Mouse (Mus musculus): ENCODE data around the gene Gm4969. TPM values are rescaled to one million over a fixed set of nuclear protein-coding genes. Genes with fewer than 3 reads are reported as not detected.
A peak's percentile ranks its signal among the peaks of the same experiment; 100 is the strongest.

Gm4969 gene
- total and polyA plus RNA-seq, 2 experiments = 0.02 to 0.09 TPM

GRCm38 (mm10) chr7:19078732-19079131, 39.4 kb downstream of the Gm4969 start:
- no peak for DNase-seq (ENCODE audit: extremely low read depth, low read depth, low spot score)
- Histone ChIP-seq H3K27me3 (ENCODE audit: control insufficient read depth, insufficient read depth, low read length) (no peaks in the 10 kb centered on the region), H3K4me1 (ENCODE audit: control insufficient read depth, insufficient read depth, low read length) (peaks cover 10% of the 10 kb centered on the region), H3K4me3 (ENCODE audit: insufficient read depth, low read depth, low read length) (no peak overlapping the region), H3K79me2 (ENCODE audit: control insufficient read depth, insufficient read depth, low read length) (no peaks in the 10 kb centered on the region), H3K9ac (ENCODE audit: low read depth, low read length) (no peak overlapping the region), H3K36me3 (ENCODE audit: control insufficient read depth, insufficient read depth, low read length) (no peaks in the 10 kb centered on the region), H3K27ac (replicated peaks; ENCODE audit: insufficient read depth, low read depth, low read length) (peak overlapping the region; percentile 15; the same call in 1 of the 2 replicates)
- no peak for TF ChIP-seq CTCF (IDR thresholded peaks at IDR 0.05; ENCODE audit: low read depth, low read length)
- TF ChIP-seq POLR2A (IDR thresholded peaks at IDR 0.05; ENCODE audit: extremely low read depth, insufficient read depth, low read length) = no peak
- 86% methylated on average over 3 of the region's 3 CpGs for WGBS

- Histone ChIP-seq H3K4me1 (ENCODE audit: control insufficient read depth, insufficient read depth, low read length) (peaks cover 10% of the 10 kb centered on the region), H3K27me3 (ENCODE audit: control insufficient read depth, insufficient read depth, low read length) (no peaks in the 10 kb centered on the region), H3K36me3 (ENCODE audit: control insufficient read depth, insufficient read depth, low read length) (no peaks in the 10 kb centered on the region), H3K27ac (replicated peaks; ENCODE audit: insufficient read depth, low read depth, low read length) (peak overlapping the region; percentile 12; the same call in 1 of the 2 replicates), H3K9ac (ENCODE audit: low read depth, low read length) (no peak overlapping the region), H3K79me2 (ENCODE audit: control insufficient read depth, insufficient read depth, low read length) (no peaks in the 10 kb centered on the region), H3K4me3 (ENCODE audit: insufficient read depth, low read depth, low read length) (no peak overlapping the region; the same call in 1 of the 2 replicates)
- 73% methylated on average over 14 of the region's 14 CpGs for WGBS
- peak; percentile 42 for DNase-seq (ENCODE audit: extremely low read depth, low read depth, low spot score)
- no peak for TF ChIP-seq CTCF (IDR thresholded peaks at IDR 0.05; ENCODE audit: low read depth, low read length)
These were observed 40.4 kb downstream of the Gm4969 start for GRCm38 (mm10) chr7:19077761-19078160.

GRCm38 (mm10) chr7:19076586-19076991, 41.6 kb downstream of the Gm4969 start:
- Histone ChIP-seq H3K9ac (ENCODE audit: low read depth, low read length) (peak overlapping the region; percentile 71), H3K79me2 (ENCODE audit: control insufficient read depth, insufficient read depth, low read length) (no peaks in the 10 kb centered on the region), H3K27ac (replicated peaks; ENCODE audit: insufficient read depth, low read depth, low read length) (peak overlapping the region; percentile 64), H3K4me1 (ENCODE audit: control insufficient read depth, insufficient read depth, low read length) (peaks cover 10% of the 10 kb centered on the region), H3K4me3 (ENCODE audit: insufficient read depth, low read depth, low read length) (peak overlapping the region; percentile 61), H3K27me3 (ENCODE audit: control insufficient read depth, insufficient read depth, low read length) (no peaks in the 10 kb centered on the region), H3K36me3 (ENCODE audit: control insufficient read depth, insufficient read depth, low read length) (no peaks in the 10 kb centered on the region)
- WGBS = 4% methylated on average over 21 of the region's 22 CpGs
- TF ChIP-seq CTCF (IDR thresholded peaks at IDR 0.05; ENCODE audit: low read depth, low read length) (no peak), POLR2A (IDR thresholded peaks at IDR 0.05; ENCODE audit: extremely low read depth, insufficient read depth, low read length) (no peak)
- no peak for DNase-seq (ENCODE audit: extremely low read depth, low read depth, low spot score)

- TF ChIP-seq CTCF (IDR thresholded peaks at IDR 0.05; ENCODE audit: low read depth, low read length) (no peak), POLR2A (IDR thresholded peaks at IDR 0.05; ENCODE audit: extremely low read depth, insufficient read depth, low read length) (no peak)
- Histone ChIP-seq H3K4me3 (ENCODE audit: insufficient read depth, low read depth, low read length) (peak within 1 kb of the TSS; percentile 61), H3K36me3 (ENCODE audit: control insufficient read depth, insufficient read depth, low read length) (no peaks in the 10 kb centered on the region), H3K9ac (ENCODE audit: low read depth, low read length) (peak within 1 kb of the TSS; percentile 71), H3K27ac (replicated peaks; ENCODE audit: insufficient read depth, low read depth, low read length) (peak within 1 kb of the TSS; percentile 64), H3K79me2 (ENCODE audit: control insufficient read depth, insufficient read depth, low read length) (no peaks in the 10 kb centered on the region), H3K27me3 (ENCODE audit: control insufficient read depth, insufficient read depth, low read length) (no peaks in the 10 kb centered on the region), H3K4me1 (ENCODE audit: control insufficient read depth, insufficient read depth, low read length) (peaks cover 10% of the 10 kb centered on the region)
- under 1% methylated on average over 89 of the region's 91 CpGs for WGBS
- DNase-seq (ENCODE audit: extremely low read depth, low read depth, low spot score) = peak; percentile 85
These were observed 42.2 kb downstream of the Gm4969 start, which contains the start of gene Dmwd for GRCm38 (mm10) chr7:19075723-19076585. Gene Dmwd (plus strand): TSS chr7:19076227.

- H3K27ac ChIP-seq (replicated peaks; ENCODE audit: insufficient read depth, low read depth, low read length) = no peak overlapping the region
- DNase-seq (ENCODE audit: extremely low read depth, low read depth, low spot score) = no peak
- TF ChIP-seq POLR2A (IDR thresholded peaks at IDR 0.05; ENCODE audit: extremely low read depth, insufficient read depth, low read length) = no peak
These were observed 42.9 kb downstream of the Gm4969 start for GRCm38 (mm10) chr7:19075231-19075630.

GRCm38 (mm10) chr7:19074494-19074893, 43.7 kb downstream of the Gm4969 start:
- 91% methylated on average over 6 of the region's 6 CpGs for WGBS
- DNase-seq (ENCODE audit: extremely low read depth, low read depth, low spot score) = no peak

More at GRCm38 (mm10) chr7:19075231-19075630, 42.9 kb downstream of the Gm4969 start:
- peaks cover 10% of the 10 kb centered on the region for H3K4me1 ChIP-seq (ENCODE audit: control insufficient read depth, insufficient read depth, low read length)
- no peaks in the 10 kb centered on the region for H3K27me3 ChIP-seq (ENCODE audit: control insufficient read depth, insufficient read depth, low read length)
- H3K9ac ChIP-seq (ENCODE audit: low read depth, low read length) = no peak overlapping the region
- H3K36me3 ChIP-seq (ENCODE audit: control insufficient read depth, insufficient read depth, low read length) = no peaks in the 10 kb centered on the region
- no peaks in the 10 kb centered on the region for H3K79me2 ChIP-seq (ENCODE audit: control insufficient read depth, insufficient read depth, low read length)
- WGBS = 62% methylated on average over 5 of the region's 5 CpGs
- H3K4me3 ChIP-seq (ENCODE audit: insufficient read depth, low read depth, low read length) = no peak overlapping the region

More at GRCm38 (mm10) chr7:19074494-19074893, 43.7 kb downstream of the Gm4969 start:
- Histone ChIP-seq H3K4me1 (ENCODE audit: control insufficient read depth, insufficient read depth, low read length) (peaks cover 10% of the 10 kb centered on the region), H3K79me2 (ENCODE audit: control insufficient read depth, insufficient read depth, low read length) (no peaks in the 10 kb centered on the region), H3K27ac (replicated peaks; ENCODE audit: insufficient read depth, low read depth, low read length) (no peak overlapping the region), H3K9ac (ENCODE audit: low read depth, low read length) (no peak overlapping the region), H3K4me3 (ENCODE audit: insufficient read depth, low read depth, low read length) (no peak overlapping the region), H3K27me3 (ENCODE audit: control insufficient read depth, insufficient read depth, low read length) (no peaks in the 10 kb centered on the region), H3K36me3 (ENCODE audit: control insufficient read depth, insufficient read depth, low read length) (no peaks in the 10 kb centered on the region)
- TF ChIP-seq CTCF (IDR thresholded peaks at IDR 0.05; ENCODE audit: low read depth, low read length) (no peak), POLR2A (IDR thresholded peaks at IDR 0.05; ENCODE audit: extremely low read depth, insufficient read depth, low read length) (no peak)
